Mouse (Mus musculus) heart, adult 2 months (tissue): ENCODE results near the gene Ppm1h.

Experiments used
- CTCF ChIP-seq: fragments of 200-600 bp; IDR thresholded peaks from 2 replicates; pipeline ENCODE4 v1.8.1; 2022; ENCODE audit warnings: antibody characterized with exemption, mild to moderate bottlenecking, moderate library complexity
- POLR2A ChIP-seq: fragments of 200-500 bp; IDR thresholded peaks from 2 replicates; pipeline ENCODE4 v1.6.1; 2011; ENCODE audit warnings: mild to moderate bottlenecking, low read depth, low read length, control low read depth; ENCODE audit not compliant: insufficient read depth

GRCm38 (mm10) chr10:122793193-122793592, 114.6 kb downstream of the Ppm1h start:
- TF ChIP-seq CTCF (no peak), POLR2A (no peak)
